Mouse (Mus musculus) frontal cortex, postnatal 25 days (tissue): ENCODE results near the gene Dixdc1.

ENCODE experiments used
- DNase-seq, 2 experiments: peaks; one replicate each; pipeline ENCODE4 v3.0.0; 2022; ENCODE audit warnings: low spot score in 2 of 2

Gene Dixdc1

DNA sequence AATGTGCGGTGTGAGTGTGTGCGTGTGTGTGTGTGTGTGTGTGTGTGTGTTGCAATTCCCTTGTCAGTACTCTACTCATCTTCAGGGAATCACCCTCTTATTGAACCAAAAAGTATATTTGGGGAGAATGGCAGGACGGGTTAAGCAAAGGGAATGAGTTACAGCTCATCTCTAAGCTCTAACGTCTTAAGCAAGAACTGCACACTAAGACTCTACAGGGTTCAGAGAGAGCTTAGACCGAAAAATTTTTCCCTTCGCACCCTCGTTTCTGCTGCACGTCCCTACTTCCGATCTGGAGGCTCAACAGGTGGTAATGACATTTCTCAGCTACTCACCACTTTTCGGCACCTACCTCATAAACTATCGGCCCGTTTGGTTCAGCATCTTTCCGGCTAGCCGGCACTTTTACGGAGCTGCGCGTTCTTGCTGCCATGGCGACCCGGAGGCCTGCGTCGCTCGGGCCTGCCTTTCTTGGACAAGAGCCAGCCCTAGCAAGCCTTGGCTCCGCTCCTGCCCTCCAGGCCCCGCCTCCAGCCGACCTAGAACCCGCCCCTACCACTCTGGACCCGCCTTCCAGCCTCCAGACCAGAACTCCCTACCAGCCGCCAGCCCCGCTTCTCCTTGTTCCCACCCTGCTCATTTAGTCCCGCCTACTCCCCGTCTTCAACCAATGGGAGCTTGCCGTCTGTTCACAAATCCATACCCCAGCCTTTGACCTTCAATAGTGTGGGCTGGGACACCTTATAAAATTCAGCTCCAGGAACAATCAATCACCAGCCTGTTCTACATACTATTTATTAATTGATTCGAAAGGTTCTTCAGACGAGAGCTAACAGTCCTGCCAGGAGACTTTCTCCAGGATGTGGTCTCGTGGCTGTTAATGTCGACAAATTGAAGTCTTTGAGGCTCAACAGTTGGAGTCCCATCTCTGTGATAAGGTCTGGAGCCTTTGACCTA lies at the start of gene Dixdc1:
Gene Dixdc1 (minus strand): TSS at position 604 of the 957 bp plus-strand sequence.
- DNase-seq, result peak; percentile 77 to 87

DNA sequence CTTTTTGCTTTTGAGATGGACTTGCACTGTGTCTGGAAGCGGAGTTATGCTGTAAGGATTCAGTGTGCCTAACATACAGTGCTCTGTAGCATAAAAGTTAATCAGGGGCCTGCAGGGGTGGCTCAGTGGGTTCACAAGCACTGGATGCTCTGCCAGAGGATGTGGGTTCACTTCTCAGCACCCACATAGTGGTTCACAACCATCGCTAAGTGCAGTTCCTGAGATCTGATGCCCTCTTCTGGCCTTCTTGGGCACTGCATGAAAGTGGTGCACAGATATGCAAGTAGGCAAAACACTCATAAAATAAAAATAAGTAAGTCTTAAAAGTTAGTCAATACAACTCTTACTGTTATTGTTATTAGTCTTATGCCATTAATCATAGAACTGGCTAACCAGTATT lies 42.8 kb upstream of the Dixdc1 start:
- DNase-seq, result no peak

DNA sequence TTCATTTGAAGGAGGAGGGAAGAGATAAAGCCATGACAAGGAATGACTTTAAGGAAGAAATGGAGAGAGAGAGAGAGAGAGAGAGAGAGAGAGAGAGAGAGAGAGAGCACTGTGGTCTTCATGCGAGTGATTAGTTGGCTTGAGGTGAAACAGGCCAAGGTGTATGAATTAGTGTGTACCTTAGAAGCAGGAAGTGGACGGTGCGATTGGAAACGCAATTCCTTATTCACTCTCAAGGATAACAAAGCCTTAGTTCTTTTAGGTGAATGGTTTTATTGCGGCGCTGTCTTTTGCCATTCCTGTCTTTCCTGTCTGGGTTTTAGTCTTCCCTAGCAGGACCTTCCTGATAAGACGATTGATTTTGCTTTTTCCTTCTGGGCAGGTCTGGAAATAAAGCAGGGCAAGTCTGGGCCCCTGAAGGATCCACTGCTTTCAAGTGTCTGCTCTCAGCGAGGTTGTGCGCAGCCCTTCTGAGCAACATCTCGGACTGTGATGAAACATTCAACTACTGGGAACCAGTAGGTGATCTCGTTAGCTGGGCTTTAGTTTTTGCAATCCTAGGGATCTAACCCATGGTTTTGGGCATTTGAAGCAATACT lies 36.9 kb upstream of the Dixdc1 start:
- no peak for DNase-seq

DNA sequence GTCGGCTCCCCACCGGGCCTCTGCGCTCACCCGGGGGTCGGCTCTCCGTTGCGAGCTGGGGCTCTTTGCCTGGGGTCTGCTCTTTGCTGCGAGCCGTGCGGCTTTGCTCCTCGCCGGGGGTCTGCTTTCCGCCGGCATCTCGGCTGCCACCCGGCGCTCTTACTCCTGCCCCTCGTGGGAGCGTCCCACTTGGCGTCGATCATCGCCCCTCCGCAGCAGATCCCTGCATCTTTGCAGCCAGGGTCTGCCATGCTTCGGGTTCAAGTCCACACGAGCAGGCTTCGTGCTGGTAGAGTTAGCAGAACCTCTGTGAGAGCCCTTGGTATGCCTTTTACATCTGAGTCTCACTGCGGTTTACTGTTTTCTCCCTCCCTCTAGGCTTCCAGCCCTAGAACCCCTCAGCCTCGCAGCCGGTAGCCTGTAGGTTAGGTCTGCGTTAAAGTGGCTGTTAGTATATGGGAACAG lies 36.4 kb upstream of the Dixdc1 start:
- no peak for DNase-seq

DNA sequence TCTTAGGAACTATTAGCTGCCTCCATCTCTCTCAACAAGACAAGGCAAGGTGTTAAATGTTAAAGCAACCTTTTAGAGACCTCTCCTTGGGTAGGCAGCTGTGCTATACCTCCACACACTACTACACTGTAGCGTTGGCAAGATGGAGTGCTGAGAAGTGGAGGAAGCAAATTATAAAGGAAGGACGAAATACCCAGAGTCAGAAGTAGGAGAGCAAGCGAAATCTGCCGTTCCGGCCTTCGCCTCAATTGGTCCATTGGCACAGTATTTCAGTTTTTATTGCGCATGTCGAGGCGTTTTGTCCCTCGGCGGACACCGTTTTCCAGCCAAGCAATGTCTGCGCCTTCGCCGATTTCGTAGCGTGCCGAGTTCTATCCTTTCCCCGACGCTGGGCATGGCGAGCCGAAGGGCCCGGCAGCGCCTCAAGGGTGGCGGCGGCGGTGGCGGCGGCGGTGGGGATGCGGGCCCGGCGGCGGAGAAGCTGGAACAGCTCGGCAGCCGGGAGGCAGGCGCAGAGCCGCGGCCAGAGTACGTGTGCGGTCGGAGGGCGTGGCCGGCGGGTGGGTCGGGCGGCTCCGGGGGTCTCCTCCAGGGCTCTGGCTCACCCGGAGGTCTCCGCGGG lies 35.8 kb upstream of the Dixdc1 start, which contains the start of the genes Alg9 and 1110032A03Rik:
Gene Alg9 (plus strand): TSS at position 29 of the 622 bp plus-strand sequence.
Gene 1110032A03Rik (minus strand): TSS at position 530 of the 622 bp plus-strand sequence.
- peak; percentile 84 to 85 for DNase-seq

DNA sequence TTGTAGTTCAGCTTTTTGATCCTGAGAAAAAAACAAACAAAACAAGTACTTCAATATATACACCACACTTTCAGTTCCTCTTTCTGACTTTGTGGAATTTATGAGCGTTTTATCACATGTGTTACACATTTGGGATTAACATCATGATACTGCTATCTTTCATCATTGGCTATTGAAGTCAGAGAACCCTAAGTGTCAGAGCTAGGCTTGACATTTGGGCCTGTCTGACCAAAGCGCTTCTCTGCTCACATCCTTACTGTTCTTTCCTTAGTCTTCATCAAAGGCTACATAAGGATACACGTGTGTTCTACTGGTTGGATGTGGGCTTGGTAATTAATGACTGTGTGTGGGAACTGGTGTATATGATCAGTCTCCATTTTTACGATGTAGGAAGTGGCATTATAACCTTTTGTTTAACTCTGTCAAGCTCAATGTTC lies 34.7 kb upstream of the Dixdc1 start:
- no peak for DNase-seq

DNA sequence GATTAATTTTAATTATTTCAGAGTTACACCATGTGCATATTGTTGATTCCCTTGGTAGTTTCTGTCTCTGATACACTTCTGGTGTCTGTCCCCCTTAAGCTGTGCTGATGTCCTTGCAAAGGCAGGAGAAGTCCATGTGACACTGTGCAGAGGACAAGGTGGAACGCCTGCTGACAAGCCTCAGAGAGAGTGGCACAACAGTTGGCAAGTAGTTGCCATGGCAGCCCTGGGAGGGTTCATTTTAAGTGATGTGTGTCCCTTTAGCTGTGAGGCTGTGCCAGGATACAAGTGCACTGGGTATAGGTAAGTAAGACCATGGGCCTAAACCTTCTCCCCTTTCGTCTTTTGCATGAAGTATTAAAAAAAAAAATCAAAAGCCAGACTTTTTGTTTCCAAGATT lies 30.7 kb upstream of the Dixdc1 start:
- no peak for DNase-seq

DNA sequence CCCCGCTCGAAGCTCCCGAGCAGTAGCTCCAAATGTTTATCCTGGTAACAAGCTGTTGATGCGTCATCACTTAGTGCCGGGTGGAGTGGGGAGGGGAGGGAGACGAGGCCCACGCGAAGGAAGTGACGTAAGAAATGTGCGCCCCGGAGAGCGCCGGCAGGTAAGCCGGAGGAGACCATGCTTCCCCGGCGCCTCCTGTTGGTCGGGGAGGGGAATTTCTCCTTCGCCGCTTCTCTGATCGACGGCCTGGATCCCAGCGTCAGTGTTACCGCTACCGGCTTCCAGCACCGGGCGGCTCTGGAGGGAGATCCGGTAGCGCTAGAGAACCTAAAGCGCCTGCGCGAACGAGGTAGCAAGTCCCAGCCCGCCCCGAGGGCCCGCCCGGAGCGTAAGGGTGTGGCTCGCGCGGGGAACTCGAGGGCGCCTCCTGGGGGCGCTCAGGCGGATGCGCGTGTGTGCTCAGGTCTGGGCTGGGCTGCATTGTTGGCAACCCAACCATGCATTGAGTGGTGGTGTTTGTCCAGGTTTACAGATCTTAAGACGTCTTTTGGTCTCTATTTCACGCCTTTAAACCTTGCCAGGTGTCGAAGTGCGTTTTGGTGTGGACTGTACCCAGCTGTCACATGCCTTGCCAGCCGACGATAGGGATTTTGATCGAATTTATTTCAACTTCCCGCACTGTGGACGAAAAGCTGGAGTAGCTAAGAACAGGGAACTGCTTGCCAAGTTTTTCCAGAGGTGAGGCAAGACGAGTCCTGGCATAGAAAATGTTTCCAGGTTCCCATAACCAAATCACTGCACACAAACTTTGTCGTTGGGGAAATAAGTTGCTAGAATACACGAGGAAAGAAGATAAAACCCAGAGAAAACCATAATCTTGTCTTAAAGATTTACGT lies 29.0 kb upstream of the Dixdc1 start, which contains the start of gene Fdxacb1:
Gene Fdxacb1 (plus strand): TSS at position 130 of the 896 bp plus-strand sequence.
- DNase-seq, result peak; percentile 95 to 97

DNA sequence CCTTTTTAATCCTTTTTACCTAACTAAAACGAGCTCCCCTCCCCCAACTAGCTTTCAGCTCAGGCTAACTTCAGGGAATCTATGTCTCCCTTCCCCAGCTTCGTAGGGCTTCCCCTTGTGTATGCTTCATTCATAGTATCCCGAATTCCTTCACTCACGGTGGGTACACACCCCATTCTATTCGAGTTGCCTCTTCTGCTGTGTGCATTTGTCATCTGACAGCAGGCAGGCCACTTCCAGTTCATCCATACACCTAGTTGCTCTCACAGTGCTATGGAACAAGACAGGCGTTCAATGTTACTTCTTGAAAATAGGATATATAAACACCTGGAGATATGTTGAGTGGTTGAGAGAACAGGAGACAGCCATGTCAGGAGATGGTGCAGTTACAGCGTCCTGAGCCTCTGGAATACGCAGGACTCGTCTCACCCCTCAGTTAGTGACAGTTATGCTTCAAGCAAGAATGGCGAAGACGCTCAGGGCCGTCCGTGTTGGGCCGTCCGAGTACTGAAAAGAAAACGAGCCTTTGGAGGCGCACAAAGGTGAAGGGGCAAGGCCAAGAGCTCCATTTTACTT lies 28.3 kb upstream of the Dixdc1 start:
- DNase-seq, result no peak

DNA sequence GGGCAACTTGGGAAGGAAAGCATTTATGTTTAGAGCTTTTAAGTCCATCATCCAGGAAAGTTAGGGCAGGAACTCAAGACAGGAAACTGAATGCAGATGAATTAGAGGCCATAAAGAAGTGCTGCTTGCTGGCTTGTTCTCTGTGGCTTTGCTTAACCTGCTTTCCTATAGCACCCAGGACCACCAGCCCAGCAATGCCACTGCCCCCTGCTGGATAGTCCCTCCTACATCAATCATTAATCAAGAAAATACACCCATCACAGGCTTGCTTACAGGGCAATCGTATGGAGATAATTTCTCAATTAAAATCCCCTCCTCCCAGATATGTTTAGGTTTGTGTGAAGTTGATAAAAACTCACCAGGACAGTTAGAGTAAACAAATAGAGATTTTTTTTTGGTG lies 24.0 kb upstream of the Dixdc1 start:
- no peak for DNase-seq

DNA sequence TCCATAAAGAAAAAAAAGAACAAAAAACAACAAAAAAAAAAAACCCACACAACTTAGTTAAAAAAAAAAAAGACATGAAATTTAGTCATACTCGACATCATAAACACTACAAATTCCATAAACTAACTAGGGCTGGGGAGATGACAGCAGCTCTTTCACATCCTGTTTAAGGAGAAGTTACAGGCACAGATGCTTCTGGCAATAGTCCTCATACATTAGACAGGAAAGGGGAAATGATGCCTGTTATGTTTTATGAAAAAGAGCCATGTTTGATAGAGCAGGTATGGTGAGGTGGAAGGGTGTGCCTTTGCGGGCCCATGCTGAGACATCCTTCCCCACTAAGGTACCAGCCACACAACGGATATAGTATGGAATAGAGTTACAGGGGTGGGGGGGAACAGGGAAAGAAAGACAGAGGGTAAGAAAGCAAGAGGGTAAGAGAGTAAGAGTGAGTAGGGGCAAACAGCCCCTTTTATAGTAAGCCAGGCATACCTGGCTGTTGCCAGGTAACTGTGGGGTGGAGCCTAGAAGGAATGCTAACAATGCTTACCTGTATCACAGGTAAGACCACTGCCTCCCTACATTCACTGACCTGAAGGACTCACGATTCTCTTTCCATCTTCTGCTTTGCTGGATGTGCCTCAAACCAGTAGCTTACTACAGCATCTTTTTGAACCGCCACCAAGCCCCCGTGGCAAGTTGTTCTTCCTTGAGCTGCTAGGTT lies 22.4 kb upstream of the Dixdc1 start:
- no peak for DNase-seq

DNA sequence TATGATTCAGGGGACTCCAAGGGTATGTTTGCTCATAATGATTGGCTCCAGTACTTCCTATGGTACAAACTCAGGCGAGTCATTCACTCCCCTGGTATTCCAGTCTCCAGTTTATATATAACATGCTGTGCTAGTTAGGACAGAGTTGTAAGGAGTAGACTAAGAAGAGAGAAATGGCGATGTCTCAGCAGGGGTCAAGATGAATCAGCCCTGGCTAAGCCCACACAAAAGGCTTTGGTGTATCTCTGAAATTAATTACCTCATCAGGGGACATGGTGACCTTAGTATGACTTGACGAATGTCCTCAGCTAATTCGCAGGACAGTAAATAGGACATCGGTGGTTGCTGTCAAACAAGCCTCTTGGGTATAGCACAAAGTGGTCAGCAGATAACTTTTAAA lies 17.4 kb upstream of the Dixdc1 start:
- no peak for DNase-seq

DNA sequence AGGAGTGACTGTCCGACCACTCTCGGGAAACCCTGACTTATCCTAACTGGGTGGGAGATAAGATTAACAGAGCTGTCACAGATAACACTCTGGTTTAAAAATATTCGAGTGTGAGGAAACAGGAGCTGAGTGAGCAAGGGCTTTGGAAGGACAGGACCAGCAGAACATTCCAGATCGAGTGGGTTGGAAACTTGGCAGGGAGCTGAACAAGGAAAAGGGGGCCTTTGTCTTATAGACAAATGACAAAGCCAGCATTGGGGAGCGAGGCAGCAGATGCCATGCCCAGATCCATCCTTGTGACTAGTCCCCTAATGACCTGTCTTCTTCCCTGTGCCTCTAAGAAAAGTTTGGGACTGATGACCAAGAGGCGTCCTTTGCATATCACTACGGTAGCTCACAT lies 14.6 kb upstream of the Dixdc1 start:
- DNase-seq, result no peak

DNA sequence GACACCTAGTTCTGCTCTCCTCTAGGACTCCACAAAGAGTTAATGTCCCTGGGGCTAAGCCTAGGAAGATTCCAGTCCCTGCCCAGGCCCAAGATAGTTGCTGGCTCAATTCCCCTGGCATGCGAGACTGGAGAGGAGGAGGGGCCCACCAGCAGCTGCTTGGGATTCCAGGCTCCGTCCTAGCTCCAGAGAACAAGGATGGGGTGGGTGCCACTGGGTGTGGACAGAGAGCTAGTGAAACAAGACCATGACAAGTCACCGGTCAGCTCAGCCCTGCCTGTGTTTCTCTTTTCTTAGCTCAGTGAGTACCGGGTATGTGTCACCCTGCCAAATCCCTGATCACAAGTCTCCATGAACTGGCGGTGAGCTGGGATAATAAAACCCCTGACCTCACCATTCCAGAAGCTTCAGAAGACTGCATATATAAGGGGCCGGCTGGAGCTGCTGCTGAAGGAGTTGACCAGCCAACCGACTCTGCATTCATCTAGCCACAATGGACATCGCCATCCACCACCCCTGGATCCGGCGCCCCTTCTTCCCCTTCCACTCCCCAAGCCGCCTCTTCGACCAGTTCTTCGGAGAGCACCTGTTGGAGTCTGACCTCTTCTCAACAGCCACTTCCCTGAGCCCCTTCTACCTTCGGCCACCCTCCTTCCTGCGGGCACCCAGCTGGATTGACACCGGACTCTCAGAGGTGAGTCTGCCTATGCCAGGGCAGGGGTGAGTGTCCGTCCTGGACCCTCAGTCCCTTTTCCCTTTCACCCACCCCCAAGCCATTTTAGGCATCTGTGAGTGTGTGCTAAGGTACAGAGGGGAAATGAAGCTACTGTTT lies 13.7 kb upstream of the Dixdc1 start:
- DNase-seq, result peak in 1 of 2 experiments; percentile 56

DNA sequence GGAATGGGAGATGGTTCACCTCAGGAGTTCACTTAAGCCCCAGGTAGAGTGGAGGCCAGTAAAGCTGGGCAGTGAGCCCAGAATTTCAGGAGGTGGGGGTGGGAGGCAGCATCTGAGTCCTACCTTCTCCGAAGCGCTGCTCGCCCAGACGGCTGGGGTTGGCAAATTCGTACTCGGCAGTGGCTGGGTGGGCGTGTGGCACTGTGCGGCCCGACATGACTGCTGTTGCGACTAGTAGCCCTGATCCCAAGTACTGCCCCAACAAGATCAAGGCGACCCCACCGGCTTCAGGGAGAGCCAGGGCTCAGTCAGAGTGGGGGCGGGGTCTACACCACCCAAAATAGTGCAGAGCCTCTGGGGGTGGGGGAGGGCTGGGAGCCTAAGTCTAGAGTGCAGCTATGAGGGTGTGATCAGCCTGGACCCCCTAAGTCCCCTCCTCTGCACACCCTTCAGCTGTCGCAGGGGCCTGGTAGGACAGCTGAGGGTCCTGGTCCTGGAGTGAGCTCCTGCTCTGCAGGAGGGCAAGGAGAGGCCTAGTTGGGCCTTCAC lies 12.8 kb upstream of the Dixdc1 start, which contains the start of gene Hspb2:
Gene Hspb2 (minus strand): TSS at position 301 of the 549 bp plus-strand sequence.
- no peak for DNase-seq

DNA sequence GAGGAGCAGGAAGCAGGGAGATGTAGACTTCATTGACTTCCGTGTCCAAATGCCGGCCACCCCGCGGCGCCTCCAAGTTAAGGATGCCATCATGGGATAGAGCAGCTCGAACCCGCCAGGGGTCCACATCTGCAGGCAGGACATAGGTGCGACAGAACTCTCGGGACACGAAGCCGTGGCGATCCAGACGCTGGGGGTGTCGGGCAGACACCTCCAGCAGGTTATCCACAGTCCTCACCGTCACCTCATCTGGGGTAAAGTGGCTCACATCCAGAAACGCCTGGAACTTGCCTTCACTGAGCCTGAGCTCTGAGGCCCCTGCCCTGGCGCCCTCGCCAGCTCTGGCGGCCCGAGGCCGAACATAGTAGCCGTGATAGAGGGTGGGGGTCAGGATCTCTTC lies 12.0 kb upstream of the Dixdc1 start, which contains the start of gene Cryab:
Gene Cryab (plus strand): TSS at position 3 of the 400 bp plus-strand sequence.
- DNase-seq, result no peak

DNA sequence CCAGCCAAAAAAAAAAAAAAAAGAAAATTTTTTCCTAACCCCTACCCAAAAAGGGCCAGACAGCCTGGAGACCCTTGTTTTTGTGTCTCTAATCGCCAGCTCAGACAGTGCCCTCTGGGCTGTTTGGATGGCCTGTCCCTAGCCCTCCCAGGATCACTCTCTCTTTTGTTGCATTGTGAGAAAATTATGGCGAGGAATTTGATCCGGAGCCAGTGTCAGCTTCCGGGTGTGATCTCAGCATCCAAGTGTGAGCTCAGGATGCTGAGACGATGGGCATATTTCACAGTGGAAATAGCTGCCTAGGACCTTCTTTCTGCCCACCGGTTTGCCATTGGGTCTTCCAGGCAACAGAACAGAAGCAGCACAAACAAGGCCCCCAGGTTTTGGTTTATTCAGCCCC lies 11.4 kb upstream of the Dixdc1 start:
- no peak for DNase-seq

DNA sequence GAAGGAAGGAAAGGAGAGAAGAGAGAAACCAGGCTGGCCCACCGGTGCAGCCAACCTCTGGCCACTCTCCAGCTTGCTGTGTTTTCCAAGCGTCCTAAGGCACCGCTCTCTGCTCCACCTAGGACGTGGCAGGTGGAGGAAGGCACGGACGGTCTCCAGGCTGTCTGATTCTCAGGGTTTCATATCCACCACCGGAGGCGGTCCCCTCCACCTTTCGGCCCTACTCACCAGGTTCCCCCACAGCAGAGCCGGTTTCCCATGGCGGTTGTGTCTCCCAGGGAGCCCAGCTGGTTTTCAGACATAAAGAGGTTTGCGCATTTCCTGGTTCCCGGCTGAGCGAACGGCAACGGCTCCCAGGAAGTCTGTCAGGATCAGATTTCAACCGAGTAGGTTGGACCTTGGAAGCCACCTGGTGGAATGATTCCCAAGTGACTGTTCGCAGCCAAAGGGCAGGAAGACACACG lies 6.9 kb upstream of the Dixdc1 start, which contains the start of gene 2310030G06Rik:
Gene 2310030G06Rik (minus strand): TSS at position 323 of the 464 bp plus-strand sequence.
- DNase-seq, result no peak
